13 mouse cellular contexts compared by ENCODE assay signal in the genomic region with DNA sequence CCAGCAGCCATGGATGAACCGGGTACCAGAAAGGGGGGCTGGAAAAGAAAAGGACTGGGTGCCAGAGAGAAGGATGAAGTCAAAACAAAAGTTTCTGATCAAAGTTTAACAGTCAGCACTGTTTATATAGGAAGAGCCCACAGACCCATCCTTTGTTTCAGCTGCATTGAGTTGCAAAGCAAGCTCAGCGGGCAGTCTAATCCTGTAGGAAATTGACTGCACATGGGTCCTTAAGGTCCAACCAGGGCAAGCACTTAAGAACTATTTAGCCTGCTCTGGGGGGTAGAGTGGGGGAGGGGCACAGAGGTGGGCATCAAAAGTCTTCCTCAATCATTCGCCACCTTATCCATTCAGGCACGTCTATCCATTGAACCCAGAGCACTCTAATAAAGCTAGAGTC. TPM values are rescaled to one million over a fixed set of nuclear protein-coding genes. Genes with fewer than 3 reads are reported as not detected.
"Had no signal": no experiment of that assay in that cellular context is flagged by ENCODE, and none has a peak within 500 bp of the region (broad histone marks: within the 10 kb centered on the region; RNA-seq: fewer than 3 reads in every experiment).

No protein-coding gene starts in this region.

- DNase-seq: gastrocnemius, adult 2 months; gastrocnemius, postnatal 10 days; gastrocnemius, postnatal 25 days; heart, adult 2 months; heart, postnatal 10 days; heart, postnatal 4 days; kidney, adult 18-20 months; kidney, adult 8-10 months; kidney, postnatal 10 days; kidney, postnatal 25 days; kidney, postnatal 4 days; left cerebral cortex, postnatal 4 days had no signal

RNA-seq across cellular contexts. Expression of a gene that starts 42.3 kb away (rescaled TPM):
- total RNA-seq: granulocyte monocyte progenitor cell, adult 5-6 weeks had no signal
